In genomic region chr11:75297631-75298030, GRCm38 (mm10) we compare ENCODE assay signal across 20 mouse cellular contexts. TPM values are rescaled to one million over a fixed set of nuclear protein-coding genes. Genes with fewer than 3 reads are reported as not detected.
DNase-seq lines count a peak whose midpoint lies in the region; ATAC-seq and TF ChIP-seq lines count a peak whose summit lies in the region.
"Had no signal": no experiment of that assay in that cellular context is flagged by ENCODE, and none has a peak within 500 bp of the region (broad histone marks: within the 10 kb centered on the region; RNA-seq: fewer than 3 reads in every experiment).

No protein-coding gene starts in this region.

- H3K4me3 ChIP-seq in heart, embryonic 11.5 days (ENCODE audit: low read depth, low read length), result no peak overlapping the region
- H3K4me3 ChIP-seq in lung, postnatal 0 days (ENCODE audit: low read depth, low read length), result no peak overlapping the region
- H3K4me3 ChIP-seq in lung, adult 2 months (replicated peaks; ENCODE audit: extremely low read depth, low read depth, low read length), result no peak overlapping the region
- no peak overlapping the region for H3K4me3 ChIP-seq in heart, embryonic 16.5 days (ENCODE audit: low read length)
- no peak overlapping the region for H3K4me3 ChIP-seq in forebrain, embryonic 12.5 days (replicated peaks)
- H3K4me3 ChIP-seq: embryonic facial prominence, embryonic 15.5 days; hindbrain, embryonic 15.5 days; intestine, embryonic 15.5 days; layer of hippocampus, adult 2 months; midbrain, embryonic 10.5 days had no signal

- H3K27ac ChIP-seq in heart, embryonic 11.5 days (ENCODE audit: low read depth, low read length), result peak overlapping the region; percentile 75
- no peak overlapping the region for H3K27ac ChIP-seq in lung, postnatal 0 days (ENCODE audit: low read length)
- H3K27ac ChIP-seq in heart, embryonic 16.5 days (ENCODE audit: low read length), result peak overlapping the region; percentile 70
- H3K27ac ChIP-seq in forebrain, embryonic 12.5 days, result no peak overlapping the region
- H3K27ac ChIP-seq: embryonic facial prominence, embryonic 15.5 days; hindbrain, embryonic 15.5 days; intestine, embryonic 15.5 days; macrophage; midbrain, embryonic 10.5 days had no signal

- no peak for DNase-seq in heart, postnatal 25 days (ENCODE audit: low spot score)
- DNase-seq in lung, postnatal 0 days (ENCODE audit: low spot score), result peak; percentile 72
- no peak for DNase-seq in lung, adult 2 months
- no peak for DNase-seq in urinary bladder, postnatal 36 days (ENCODE audit: low spot score in 2 of 2)
- DNase-seq: adrenal gland, postnatal 36 days; cerebellum, adult 18-20 months; cerebellum, postnatal 25 days; forebrain, postnatal 0 days; layer of hippocampus, postnatal 36 days; right cerebral cortex, postnatal 25 days; thymus, postnatal 36 days had no signal

- H3K27me3 ChIP-seq in heart, embryonic 11.5 days (ENCODE audit: control insufficient read depth, insufficient read depth, low read length), result no peaks in the 10 kb centered on the region
- 0 out of 2 replicates have a peak, but pooled peaks cover 3% of the 10 kb centered on the region for H3K27me3 ChIP-seq in lung, postnatal 0 days (replicated peaks; ENCODE audit: insufficient read depth, low read length)
- H3K27me3 ChIP-seq in heart, embryonic 16.5 days (ENCODE audit: control insufficient read depth, insufficient read depth, low read length), result no peaks in the 10 kb centered on the region
- peaks cover 12% of the 10 kb centered on the region for H3K27me3 ChIP-seq in forebrain, embryonic 12.5 days
- H3K27me3 ChIP-seq: hindbrain, embryonic 15.5 days had no signal

- WGBS in heart, embryonic 11.5 days (ENCODE audit: insufficient replicate concordance), result 60% methylated on average over 9 of the region's 9 CpGs
- WGBS in lung, postnatal 0 days, result 45% methylated on average over 9 of the region's 9 CpGs
- 48% methylated on average over 9 of the region's 9 CpGs for WGBS in lung, adult 2 months
- 46% methylated on average over 9 of the region's 9 CpGs for WGBS in heart, embryonic 16.5 days
- WGBS in forebrain, embryonic 12.5 days, result 85% methylated on average over 9 of the region's 9 CpGs

- H3K9me3 ChIP-seq in heart, embryonic 11.5 days (replicated peaks; ENCODE audit: control insufficient read depth, low read length), result no peaks in the 10 kb centered on the region
- H3K9me3 ChIP-seq in lung, postnatal 0 days (ENCODE audit: low read length), result no peaks in the 10 kb centered on the region
- no peaks in the 10 kb centered on the region for H3K9me3 ChIP-seq in heart, embryonic 16.5 days (replicated peaks; ENCODE audit: control insufficient read depth, low read length)
- no peaks in the 10 kb centered on the region for H3K9me3 ChIP-seq in forebrain, embryonic 12.5 days
- H3K9me3 ChIP-seq: embryonic facial prominence, embryonic 15.5 days; hindbrain, embryonic 15.5 days; intestine, embryonic 15.5 days; midbrain, embryonic 10.5 days had no signal

- no peak for TF ChIP-seq EP300 in lung, postnatal 0 days (IDR thresholded peaks at IDR 0.05)

- TF ChIP-seq POLR2A in lung, adult 2 months (IDR thresholded peaks at IDR 0.05; ENCODE audit: borderline replicate concordance, extremely low read depth, low read depth, low read length), result no peak

- peaks cover 43% of the 10 kb centered on the region for H3K4me1 ChIP-seq in heart, embryonic 11.5 days (ENCODE audit: control insufficient read depth, insufficient read depth, low read length)
- H3K4me1 ChIP-seq in lung, postnatal 0 days (ENCODE audit: insufficient read depth, low read depth, low read length), result no peaks in the 10 kb centered on the region; the same call in 1 of the 2 replicates
- peaks cover 2% of the 10 kb centered on the region; the same call in 1 of the 2 replicates for H3K4me1 ChIP-seq in lung, adult 2 months (ENCODE audit: control insufficient read depth, insufficient read depth, low read length)
- H3K4me1 ChIP-seq in heart, embryonic 16.5 days (ENCODE audit: control insufficient read depth, insufficient read depth, low read length), result peaks cover 48% of the 10 kb centered on the region
- peaks cover 23% of the 10 kb centered on the region for H3K4me1 ChIP-seq in forebrain, embryonic 12.5 days

- H3K4me2 ChIP-seq in heart, embryonic 11.5 days, result no peak overlapping the region; the same call in 1 of the 2 replicates
- no peak overlapping the region for H3K4me2 ChIP-seq in lung, postnatal 0 days (replicated peaks; ENCODE audit: low read depth, low read length)
- peak overlapping the region; percentile 3 for H3K4me2 ChIP-seq in heart, embryonic 16.5 days (ENCODE audit: low read depth, low read length)
- H3K4me2 ChIP-seq in forebrain, embryonic 12.5 days, result no peak overlapping the region
- H3K4me2 ChIP-seq: embryonic facial prominence, embryonic 15.5 days; hindbrain, embryonic 15.5 days; intestine, embryonic 15.5 days had no signal

- ATAC-seq in heart, embryonic 11.5 days (replicated peaks; ENCODE audit: insufficient number of reproducible peaks, low FRiP score, low TSS enrichment), result no peak
- ATAC-seq in lung, postnatal 0 days, result peak; percentile 77
- no peak for ATAC-seq in heart, embryonic 16.5 days (replicated peaks; ENCODE audit: extremely low read depth, insufficient read depth, low FRiP score)
- no peak for ATAC-seq in forebrain, embryonic 12.5 days (ENCODE audit: low FRiP score)
- ATAC-seq: forebrain, postnatal 0 days; intestine, embryonic 15.5 days had no signal

- TF ChIP-seq CTCF in lung, postnatal 0 days (IDR thresholded peaks at IDR 0.05), result no peak
- no peak for TF ChIP-seq CTCF in lung, adult 2 months (IDR thresholded peaks at IDR 0.05; ENCODE audit: insufficient read depth, low read length)

- H3K36me3 ChIP-seq in heart, embryonic 11.5 days (ENCODE audit: control insufficient read depth, insufficient read depth, low read length), result 0 out of 2 replicates have a peak, but pooled peaks cover 3% of the 10 kb centered on the region
- no peaks in the 10 kb centered on the region for H3K36me3 ChIP-seq in lung, postnatal 0 days (ENCODE audit: insufficient read depth, low read length)
- peaks cover 20% of the 10 kb centered on the region for H3K36me3 ChIP-seq in heart, embryonic 16.5 days (ENCODE audit: control insufficient read depth, insufficient read depth)
- H3K36me3 ChIP-seq in forebrain, embryonic 12.5 days (replicated peaks), result peaks cover 27% of the 10 kb centered on the region
- H3K36me3 ChIP-seq: hindbrain, embryonic 15.5 days; intestine, embryonic 15.5 days had no signal

- intact Hi-C loops in heart, postnatal 25 days (cut with DNase I), result no loop called here

- H3K9ac ChIP-seq in heart, embryonic 11.5 days (ENCODE audit: low read depth, low read length), result no peak overlapping the region
- H3K9ac ChIP-seq in lung, postnatal 0 days (replicated peaks; ENCODE audit: low read depth), result no peak overlapping the region
- no peak overlapping the region for H3K9ac ChIP-seq in heart, embryonic 16.5 days (ENCODE audit: low read length)
- no peak overlapping the region for H3K9ac ChIP-seq in forebrain, embryonic 12.5 days
- H3K9ac ChIP-seq: embryonic facial prominence, embryonic 15.5 days; forebrain, postnatal 0 days; hindbrain, embryonic 15.5 days; intestine, embryonic 15.5 days had no signal

RNA-seq across cellular contexts. Expression of gene Rpa1, which starts 50.5 kb away (rescaled TPM):
- polyA plus RNA-seq in heart, embryonic 11.5 days (2014; fragmentation: Nextera tagmentation; extraction: Ambion mirVana), result 96.3 and 103 TPM in 2 replicates
- total RNA-seq in heart, postnatal 25 days (2021), result 10 to 100 TPM; 58.0 to 63.5 TPM
- polyA plus RNA-seq in lung, postnatal 0 days (2015; fragmentation: Nextera tagmentation; extraction: Ambion mirVana), result 44.7 and 52.3 TPM in 2 replicates
- polyA plus RNA-seq in lung, adult 2 months (2012; rRNA removed), result 15.9 and 17.1 TPM in 2 replicates
- polyA plus RNA-seq in heart, embryonic 16.5 days (2015; fragmentation: Nextera tagmentation; extraction: Ambion mirVana), result 95.1 and 96.0 TPM in 2 replicates
- polyA plus RNA-seq in forebrain, embryonic 12.5 days (2016; fragmentation: Nextera tagmentation; extraction: Ambion mirVana), result 140 and 160 TPM in 2 replicates

RNA-seq across cellular contexts. Expression of gene Smyd4, which starts 50.6 kb away (rescaled TPM):
- polyA plus RNA-seq in heart, embryonic 11.5 days (2014; fragmentation: Nextera tagmentation; extraction: Ambion mirVana), result 12.3 and 14.7 TPM in 2 replicates
- total RNA-seq in heart, postnatal 25 days (2021), result 1 to 10 TPM; 4.3 to 4.6 TPM
- 6.4 and 6.6 TPM in 2 replicates for polyA plus RNA-seq in lung, postnatal 0 days (2015; fragmentation: Nextera tagmentation; extraction: Ambion mirVana)
- polyA plus RNA-seq in lung, adult 2 months (2012; rRNA removed), result 3.6 and 5.2 TPM in 2 replicates
- polyA plus RNA-seq in heart, embryonic 16.5 days (2015; fragmentation: Nextera tagmentation; extraction: Ambion mirVana), result 13.8 and 16.3 TPM in 2 replicates
- polyA plus RNA-seq in forebrain, embryonic 12.5 days (2016; fragmentation: Nextera tagmentation; extraction: Ambion mirVana), result 20.0 and 21.0 TPM in 2 replicates

Comparison
In these comparisons a context has a peak if more than half of its experiments do, and no peak if none do; other contexts are left out.
1. H3K27ac ChIP-seq: peak in heart, embryonic 11.5 days (single experiment) and heart, embryonic 16.5 days (single experiment); none in lung, postnatal 0 days (single experiment) and forebrain, embryonic 12.5 days (single experiment).